In the genomic region with DNA sequence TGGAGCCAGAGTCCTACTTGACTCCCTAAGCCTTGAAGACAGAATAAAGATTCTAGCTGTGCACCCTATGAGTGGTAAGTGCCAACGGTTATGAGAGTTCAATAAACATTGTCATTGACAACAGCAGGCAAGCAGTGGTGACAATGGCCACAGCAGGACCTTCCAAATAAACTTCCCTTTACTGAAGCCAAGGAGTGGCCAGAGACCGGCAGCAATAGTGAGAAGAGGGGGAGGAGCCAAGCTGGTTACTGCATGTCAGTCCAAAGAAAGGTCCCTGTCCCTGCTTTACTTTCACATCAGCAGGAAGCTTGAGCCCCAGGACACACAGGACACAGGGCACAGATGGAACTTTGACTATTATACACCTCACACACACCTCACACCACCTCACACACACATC, we compare ENCODE assay signal across 24 mouse cellular contexts. TPM values are rescaled to one million over a fixed set of nuclear protein-coding genes. Genes with fewer than 3 reads are reported as not detected.
"Had no signal": no experiment of that assay in that cellular context is flagged by ENCODE, and none has a peak within 500 bp of the region (broad histone marks: within the 10 kb centered on the region; RNA-seq: fewer than 3 reads in every experiment).

No protein-coding gene starts in this region.

- H3K4me1 ChIP-seq: liver, embryonic 13.5 days; liver, embryonic 15.5 days; midbrain, embryonic 10.5 days; neural tube, embryonic 13.5 days; neural tube, embryonic 15.5 days; stomach, embryonic 15.5 days had no signal

- H3K4me3 ChIP-seq: liver, embryonic 13.5 days; liver, embryonic 15.5 days; midbrain, embryonic 10.5 days; midbrain, embryonic 12.5 days; myocyte; neural tube, embryonic 13.5 days; neural tube, embryonic 15.5 days; stomach, embryonic 15.5 days had no signal

- H3K9me3 ChIP-seq: liver, embryonic 13.5 days; liver, embryonic 15.5 days; midbrain, embryonic 10.5 days; midbrain, embryonic 12.5 days; neural tube, embryonic 13.5 days; neural tube, embryonic 15.5 days; stomach, embryonic 15.5 days had no signal

- DNase-seq: liver, embryonic 13.5 days; lung, adult 18-20 months; lung, embryonic 14.5 days; lung, postnatal 10 days; lung, postnatal 36 days; midbrain, embryonic 14.5 days; right cerebral cortex, postnatal 14 days; thymus, adult 2 months; thymus, postnatal 36 days had no signal

- H3K36me3 ChIP-seq: liver, embryonic 13.5 days; liver, embryonic 15.5 days; midbrain, embryonic 10.5 days; midbrain, embryonic 12.5 days; neural tube, embryonic 13.5 days; neural tube, embryonic 15.5 days; stomach, embryonic 15.5 days had no signal

- H3K4me2 ChIP-seq: liver, embryonic 13.5 days; liver, embryonic 15.5 days; lung, embryonic 14.5 days; midbrain, embryonic 12.5 days; neural tube, embryonic 13.5 days; neural tube, embryonic 15.5 days; stomach, embryonic 15.5 days had no signal

- H3K27ac ChIP-seq: liver, embryonic 13.5 days; liver, embryonic 15.5 days; macrophage; midbrain, embryonic 10.5 days; midbrain, embryonic 12.5 days; neural tube, embryonic 13.5 days; neural tube, embryonic 15.5 days; stomach, embryonic 15.5 days; stomach, postnatal 0 days had no signal

- ATAC-seq: midbrain, embryonic 16.5 days had no signal

- H3K27me3 ChIP-seq: liver, embryonic 13.5 days; liver, embryonic 15.5 days; midbrain, embryonic 12.5 days; neural tube, embryonic 13.5 days; neural tube, embryonic 15.5 days; stomach, embryonic 15.5 days had no signal

- H3K9ac ChIP-seq: liver, embryonic 13.5 days; liver, embryonic 15.5 days; lung, embryonic 14.5 days; midbrain, embryonic 12.5 days; neural tube, embryonic 13.5 days; neural tube, embryonic 15.5 days; stomach, embryonic 15.5 days had no signal

RNA-seq across cellular contexts. Expression of a gene that starts 7.2 kb away (rescaled TPM):
- total RNA-seq: megakaryocyte progenitor cell, adult 5-6 weeks; megakaryocyte-erythroid progenitor cell, adult 5-6 weeks had no signal
- polyA plus RNA-seq: liver, embryonic 13.5 days; liver, embryonic 15.5 days; lung, embryonic 14.5 days; lung, embryonic 16.5 days; macrophage; midbrain, embryonic 12.5 days; midbrain, embryonic 14.5 days; myocyte; neural tube, embryonic 11.5 days; stomach, embryonic 15.5 days had no signal

RNA-seq across cellular contexts. Expression of a gene that starts 17.8 kb away (rescaled TPM):
- total RNA-seq: megakaryocyte progenitor cell, adult 5-6 weeks; megakaryocyte-erythroid progenitor cell, adult 5-6 weeks had no signal
- polyA plus RNA-seq: liver, embryonic 13.5 days; liver, embryonic 15.5 days; macrophage; midbrain, embryonic 10.5 days; midbrain, embryonic 14.5 days; midbrain, embryonic 16.5 days; neural tube, embryonic 11.5 days; neural tube, embryonic 13.5 days had no signal

RNA-seq across cellular contexts. Expression of a gene that starts 51.0 kb away (rescaled TPM):
- total RNA-seq: megakaryocyte progenitor cell, adult 5-6 weeks; megakaryocyte-erythroid progenitor cell, adult 5-6 weeks had no signal
- polyA plus RNA-seq: liver, embryonic 13.5 days; liver, embryonic 15.5 days; lung, embryonic 14.5 days; macrophage; spleen, adult 2 months had no signal
